Mouse (Mus musculus) bone marrow macrophage, adult 2 months (primary cell): Measurements from ENCODE around the gene Top2a. TPM values are rescaled to one million over a fixed set of nuclear protein-coding genes. Genes with fewer than 3 reads are reported as not detected.
A peak's percentile ranks its signal among the peaks of the same experiment; 100 is the strongest.

Experiments used
- H3K27ac ChIP-seq: 2 replicates; pipeline ENCODE4 v1.5.1; 2012; ENCODE audit warnings: low read depth, low read length; ENCODE audit not compliant: insufficient read depth
- H3K4me1 ChIP-seq: 2 replicates; pipeline ENCODE4 v1.6.1; 2012; ENCODE audit warnings: low read length; ENCODE audit not compliant: control insufficient read depth, insufficient read depth
- H3K4me3 ChIP-seq: 2 replicates; pipeline ENCODE4 v1.5.1; 2012; ENCODE audit warnings: mild to moderate bottlenecking, low read length, moderate library complexity; ENCODE audit not compliant: insufficient read depth
- CTCF ChIP-seq: IDR thresholded peaks from 2 replicates; pipeline ENCODE4 v1.5.1; 2012; ENCODE audit warnings: low read depth, mild to moderate bottlenecking, low read length, moderate library complexity
- POLR2A ChIP-seq: IDR thresholded peaks from 2 replicates; pipeline ENCODE4 v1.6.1; 2012; ENCODE audit warnings: mild to moderate bottlenecking, low read depth, low read length, borderline replicate concordance
- polyA plus RNA-seq: library from polyadenylated mRNA; stranded (reverse); fragments of >200 nt; gene quantifications from 2 replicates; pipeline ENCODE4 v1.2.4, GENCODE M21; 2012; ENCODE audit not compliant: missing spikeins, insufficient read depth, insufficient read length

Gene Top2a
- polyA plus RNA-seq, 1 experiment, result 154 TPM

- H3K4me1 ChIP-seq, result peaks cover 36% of the 10 kb centered on the region
- peak overlapping the region; percentile 63 for H3K4me3 ChIP-seq
- H3K27ac ChIP-seq, result peak overlapping the region; percentile 41
- TF ChIP-seq CTCF, result no peak
Measured at GRCm38 (mm10) chr11:98959437-98960312, 64.3 kb downstream of the Top2a start.

DNA sequence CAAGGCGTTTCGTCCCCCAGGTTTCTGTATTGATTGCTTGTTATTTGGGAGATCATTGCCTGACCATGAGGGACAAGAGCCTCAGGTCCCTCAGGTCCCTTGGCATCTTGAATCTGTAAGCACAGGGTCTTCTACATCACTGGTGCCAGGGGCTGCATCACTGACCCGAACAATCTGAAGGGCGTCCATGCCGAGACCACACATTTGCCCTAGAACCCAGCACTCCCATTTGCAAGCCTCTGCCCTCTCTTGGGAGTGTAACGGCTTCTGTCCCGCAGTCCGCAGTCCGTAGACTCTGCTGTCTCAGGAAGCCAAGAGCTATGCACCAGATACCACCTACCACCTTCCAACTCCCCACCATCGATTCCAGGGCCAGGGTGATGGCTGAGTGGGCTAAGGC, 67.6 kb downstream of the Top2a start:
- TF ChIP-seq CTCF (no peak), POLR2A (no peak)
- no peak overlapping the region for H3K27ac ChIP-seq
- H3K4me3 ChIP-seq, result no peak overlapping the region
- H3K4me1 ChIP-seq, result peaks cover 49% of the 10 kb centered on the region

DNA sequence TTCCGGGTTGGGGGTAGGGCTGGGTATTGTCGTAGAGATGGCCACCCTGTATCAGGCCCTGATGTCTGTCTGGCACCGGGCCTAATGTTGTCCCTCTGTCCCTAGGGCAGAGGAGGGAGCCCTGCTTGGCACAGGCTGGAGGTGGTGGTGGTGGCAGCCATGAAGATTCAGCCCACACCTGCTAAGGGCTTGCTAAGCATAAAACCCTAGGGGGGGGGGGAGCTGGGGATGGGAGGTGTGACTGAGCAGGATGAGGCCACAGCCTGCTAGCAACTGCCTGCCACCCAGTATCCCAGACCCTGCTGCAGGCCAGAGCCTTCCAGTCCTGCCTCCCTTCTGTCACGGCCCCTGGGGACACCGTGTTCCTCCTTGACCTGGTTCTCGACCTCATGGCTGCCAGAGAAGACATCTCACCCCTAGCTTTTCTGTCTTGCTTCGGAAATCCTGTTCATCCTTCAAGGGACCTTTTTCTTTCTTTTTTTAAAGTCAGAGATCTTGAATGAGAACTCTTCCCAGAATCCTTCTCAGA, 68.2 kb downstream of the Top2a start:
- H3K4me3 ChIP-seq, result no peak overlapping the region
- H3K27ac ChIP-seq, result no peak overlapping the region
- H3K4me1 ChIP-seq, result peaks cover 49% of the 10 kb centered on the region
- TF ChIP-seq POLR2A (no peak), CTCF (no peak)

GRCm38 (mm10) chr11:98954801-98955706, 68.9 kb downstream of the Top2a start:
- Histone ChIP-seq H3K4me1 (peaks cover 53% of the 10 kb centered on the region), H3K27ac (no peak overlapping the region), H3K4me3 (no peak overlapping the region)
- TF ChIP-seq POLR2A, result no peak
- no peak for TF ChIP-seq CTCF

- Histone ChIP-seq H3K4me3 (no peak overlapping the region), H3K4me1 (peaks cover 60% of the 10 kb centered on the region), H3K27ac (no peak overlapping the region)
- no peak for TF ChIP-seq POLR2A
- TF ChIP-seq CTCF, result peak; percentile 90; the same call in 1 of the 2 replicates
Measured at GRCm38 (mm10) chr11:98954373-98954772, 69.6 kb downstream of the Top2a start.

DNA sequence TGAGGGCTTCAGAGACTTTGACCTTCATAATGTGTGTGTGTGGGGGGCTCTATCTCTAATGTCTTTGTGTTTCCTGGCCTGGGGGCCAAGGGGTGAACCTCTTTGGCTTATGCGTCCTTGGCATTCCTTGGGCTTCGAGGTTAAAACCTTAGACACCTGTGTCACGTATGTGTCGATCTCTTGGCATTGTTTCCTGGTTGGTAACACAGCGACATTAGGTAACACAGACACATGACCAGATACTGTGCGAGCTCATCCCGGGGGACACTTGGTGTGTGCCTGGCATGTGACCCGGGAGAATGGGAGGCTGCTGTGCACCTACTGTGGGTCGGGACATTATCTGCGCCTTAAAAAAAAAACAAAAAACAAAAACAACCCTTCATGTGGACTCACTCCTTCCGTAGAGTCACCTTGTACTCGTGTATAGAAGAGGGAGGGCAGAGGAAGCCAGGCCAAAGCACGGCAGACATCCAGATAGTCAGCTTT, 70.1 kb downstream of the Top2a start:
- TF ChIP-seq CTCF (no peak), POLR2A (no peak)
- Histone ChIP-seq H3K4me3 (no peak overlapping the region), H3K4me1 (peaks cover 62% of the 10 kb centered on the region), H3K27ac (no peak overlapping the region)

GRCm38 (mm10) chr11:98953361-98953760, 70.6 kb downstream of the Top2a start:
- H3K27ac ChIP-seq, result no peak overlapping the region
- no peak overlapping the region for H3K4me3 ChIP-seq
- TF ChIP-seq CTCF, result no peak
- no peak for TF ChIP-seq POLR2A
- H3K4me1 ChIP-seq, result peaks cover 66% of the 10 kb centered on the region

- H3K27ac ChIP-seq, result 0 out of 2 replicates have a peak overlapping the region, but pooled peaks have one; percentile 6
- peaks cover 66% of the 10 kb centered on the region for H3K4me1 ChIP-seq
Measured at GRCm38 (mm10) chr11:98952736-98953135, 71.3 kb downstream of the Top2a start.

GRCm38 (mm10) chr11:98952111-98952510, 71.9 kb downstream of the Top2a start:
- no peak overlapping the region for H3K27ac ChIP-seq
- H3K4me1 ChIP-seq, result peaks cover 73% of the 10 kb centered on the region
- TF ChIP-seq CTCF (no peak), POLR2A (no peak)
- H3K4me3 ChIP-seq, result no peak overlapping the region

More at GRCm38 (mm10) chr11:98952736-98953135, 71.3 kb downstream of the Top2a start:
- no peak overlapping the region for H3K4me3 ChIP-seq
- TF ChIP-seq CTCF (no peak), POLR2A (no peak)
